Mouse (Mus musculus): Measurements from ENCODE around the gene Ddx5. TPM values are rescaled to one million over a fixed set of nuclear protein-coding genes. Genes with fewer than 3 reads are reported as not detected.
A peak's percentile ranks its signal among the peaks of the same experiment; 100 is the strongest.
"Not testable (repeated sequence)": the region's sequence is repeated elsewhere in the genome, so short reads cannot be mapped to it uniquely, and the experiment has no call there.

Gene Ddx5
- polyA plus RNA-seq, 1 experiment from 2014 or later, result 504 TPM

GRCm38 (mm10) chr11:106742388-106742841 lies 46.6 kb downstream of the Ddx5 start:
- no peak overlapping the region for H3K27ac ChIP-seq (ENCODE audit: low read depth, low read length)
- no peaks in the 10 kb centered on the region for H3K27me3 ChIP-seq (replicated peaks; ENCODE audit: control insufficient read depth, insufficient read depth, low read length)
- no peak overlapping the region for H3K4me3 ChIP-seq (ENCODE audit: low read depth, low read length)
- 51% methylated on average over 6 of the region's 6 CpGs for WGBS
- DNase-seq (ENCODE audit: low spot score) (peak; percentile 73), ATAC-seq (no peak)
- H3K9me3 ChIP-seq (replicated peaks; ENCODE audit: control insufficient read depth, low read length), result no peaks in the 10 kb centered on the region
- H3K9ac ChIP-seq (ENCODE audit: low read length), result no peak overlapping the region
- H3K4me2 ChIP-seq (ENCODE audit: low read length), result no peak overlapping the region
- H3K36me3 ChIP-seq (ENCODE audit: control insufficient read depth, insufficient read depth, low read length), result no peaks in the 10 kb centered on the region
- peaks cover 4% of the 10 kb centered on the region for H3K4me1 ChIP-seq (ENCODE audit: control insufficient read depth, insufficient read depth, low read length)

GRCm38 (mm10) chr11:106741826-106742225 lies 47.2 kb downstream of the Ddx5 start:
- WGBS, result 97% methylated on average over 3 of the region's 3 CpGs
- Histone ChIP-seq H3K4me1 (ENCODE audit: control insufficient read depth, insufficient read depth, low read length) (peaks cover 10% of the 10 kb centered on the region), H3K4me3 (ENCODE audit: low read depth, low read length) (no peak overlapping the region), H3K9ac (ENCODE audit: low read length) (no peak overlapping the region), H3K27me3 (replicated peaks; ENCODE audit: control insufficient read depth, insufficient read depth, low read length) (no peaks in the 10 kb centered on the region), H3K9me3 (replicated peaks; ENCODE audit: control insufficient read depth, low read length) (no peaks in the 10 kb centered on the region), H3K4me2 (ENCODE audit: low read length) (no peak overlapping the region), H3K27ac (ENCODE audit: low read depth, low read length) (no peak overlapping the region), H3K36me3 (ENCODE audit: control insufficient read depth, insufficient read depth, low read length) (no peaks in the 10 kb centered on the region)
- ATAC-seq, result no peak
- no peak for DNase-seq (ENCODE audit: low spot score)

- Histone ChIP-seq H3K4me1 (ENCODE audit: control insufficient read depth, insufficient read depth, low read length) (peaks cover 13% of the 10 kb centered on the region), H3K9ac (ENCODE audit: low read length) (no peak overlapping the region), H3K4me2 (ENCODE audit: low read length) (no peak overlapping the region), H3K4me3 (ENCODE audit: low read depth, low read length) (no peak overlapping the region), H3K36me3 (ENCODE audit: control insufficient read depth, insufficient read depth, low read length) (no peaks in the 10 kb centered on the region), H3K27ac (ENCODE audit: low read depth, low read length) (no peak overlapping the region), H3K9me3 (replicated peaks; ENCODE audit: control insufficient read depth, low read length) (no peaks in the 10 kb centered on the region), H3K27me3 (replicated peaks; ENCODE audit: control insufficient read depth, insufficient read depth, low read length) (no peaks in the 10 kb centered on the region)
- DNase-seq (ENCODE audit: low spot score) (peak; percentile 81), ATAC-seq (0 out of 2 replicates have a peak, but pooled peaks have one; percentile 40)
- 21% methylated on average over 6 of the region's 6 CpGs for WGBS
Measured at GRCm38 (mm10) chr11:106741232-106741631, 47.8 kb downstream of the Ddx5 start.

GRCm38 (mm10) chr11:106740724-106741123 lies 48.3 kb downstream of the Ddx5 start:
- H3K4me2 ChIP-seq (ENCODE audit: low read length); H3K4me3 ChIP-seq (ENCODE audit: low read depth, low read length); ATAC-seq; H3K27ac ChIP-seq (ENCODE audit: low read depth, low read length); DNase-seq (ENCODE audit: low spot score); H3K9me3 ChIP-seq (replicated peaks; ENCODE audit: control insufficient read depth, low read length); H3K36me3 ChIP-seq (ENCODE audit: control insufficient read depth, insufficient read depth, low read length); H3K27me3 ChIP-seq (replicated peaks; ENCODE audit: control insufficient read depth, insufficient read depth, low read length); H3K9ac ChIP-seq (ENCODE audit: low read length): not testable (repeated sequence)
- WGBS, result 94% methylated on average over 5 of the region's 8 CpGs
- H3K4me1 ChIP-seq (ENCODE audit: control insufficient read depth, insufficient read depth, low read length), result peaks cover 13% of the 10 kb centered on the region

- Histone ChIP-seq H3K27ac (ENCODE audit: low read depth, low read length) (no peak overlapping the region), H3K36me3 (ENCODE audit: control insufficient read depth, insufficient read depth, low read length) (no peaks in the 10 kb centered on the region), H3K9me3 (replicated peaks; ENCODE audit: control insufficient read depth, low read length) (no peaks in the 10 kb centered on the region), H3K27me3 (replicated peaks; ENCODE audit: control insufficient read depth, insufficient read depth, low read length) (no peaks in the 10 kb centered on the region), H3K9ac (ENCODE audit: low read length) (no peak overlapping the region), H3K4me3 (ENCODE audit: low read depth, low read length) (no peak overlapping the region), H3K4me1 (ENCODE audit: control insufficient read depth, insufficient read depth, low read length) (peaks cover 13% of the 10 kb centered on the region), H3K4me2 (ENCODE audit: low read length) (no peak overlapping the region)
- WGBS, result 88% methylated on average over 2 of the region's 2 CpGs
- no peak for ATAC-seq
- DNase-seq (ENCODE audit: low spot score), result peak; percentile 24
Measured at GRCm38 (mm10) chr11:106739116-106739515, 49.9 kb downstream of the Ddx5 start.

GRCm38 (mm10) chr11:106737178-106737621 lies 51.8 kb downstream of the Ddx5 start:
- no peak overlapping the region for H3K4me3 ChIP-seq (ENCODE audit: low read depth, low read length)
- DNase-seq (ENCODE audit: low spot score) (peak; percentile 77), ATAC-seq (peak; percentile 63)
- H3K4me2 ChIP-seq (ENCODE audit: low read length), result 0 out of 2 replicates have a peak overlapping the region, but pooled peaks have one; percentile 17
- no peaks in the 10 kb centered on the region for H3K27me3 ChIP-seq (replicated peaks; ENCODE audit: control insufficient read depth, insufficient read depth, low read length)
- no peaks in the 10 kb centered on the region for H3K9me3 ChIP-seq (replicated peaks; ENCODE audit: control insufficient read depth, low read length)
- 8% methylated on average over 12 of the region's 12 CpGs for WGBS
- H3K27ac ChIP-seq (ENCODE audit: low read depth, low read length), result peak overlapping the region; percentile 75
- peak overlapping the region; percentile 54 for H3K9ac ChIP-seq (ENCODE audit: low read length)
- peaks cover 13% of the 10 kb centered on the region for H3K4me1 ChIP-seq (ENCODE audit: control insufficient read depth, insufficient read depth, low read length)
- no peaks in the 10 kb centered on the region for H3K36me3 ChIP-seq (ENCODE audit: control insufficient read depth, insufficient read depth, low read length)

GRCm38 (mm10) chr11:106736614-106737013 lies 52.4 kb downstream of the Ddx5 start:
- Histone ChIP-seq H3K27me3 (replicated peaks; ENCODE audit: control insufficient read depth, insufficient read depth, low read length) (no peaks in the 10 kb centered on the region), H3K9ac (ENCODE audit: low read length) (peak overlapping the region; percentile 54), H3K4me2 (ENCODE audit: low read length) (no peak overlapping the region), H3K4me1 (ENCODE audit: control insufficient read depth, insufficient read depth, low read length) (peaks cover 13% of the 10 kb centered on the region), H3K9me3 (replicated peaks; ENCODE audit: control insufficient read depth, low read length) (no peaks in the 10 kb centered on the region), H3K27ac (ENCODE audit: low read depth, low read length) (peak overlapping the region; percentile 75), H3K36me3 (ENCODE audit: control insufficient read depth, insufficient read depth, low read length) (no peaks in the 10 kb centered on the region), H3K4me3 (ENCODE audit: low read depth, low read length) (no peak overlapping the region)
- ATAC-seq (peak; percentile 9; the same call in 1 of the 2 replicates), DNase-seq (ENCODE audit: low spot score) (no peak)
- WGBS, result 38% methylated on average over 3 of the region's 3 CpGs

- Histone ChIP-seq H3K4me1 (ENCODE audit: control insufficient read depth, insufficient read depth, low read length) (no peaks in the 10 kb centered on the region), H3K4me2 (ENCODE audit: low read length) (no peak overlapping the region), H3K27ac (ENCODE audit: low read depth, low read length) (no peak overlapping the region), H3K4me3 (ENCODE audit: low read depth, low read length) (no peak overlapping the region), H3K9ac (ENCODE audit: low read length) (no peak overlapping the region), H3K9me3 (replicated peaks; ENCODE audit: control insufficient read depth, low read length) (no peaks in the 10 kb centered on the region), H3K36me3 (ENCODE audit: control insufficient read depth, insufficient read depth, low read length) (no peaks in the 10 kb centered on the region), H3K27me3 (replicated peaks; ENCODE audit: control insufficient read depth, insufficient read depth, low read length) (no peaks in the 10 kb centered on the region)
- 82% methylated on average over 4 of the region's 4 CpGs for WGBS
- DNase-seq (ENCODE audit: low spot score) (no peak), ATAC-seq (no peak)
Measured at GRCm38 (mm10) chr11:106730714-106731113, 58.3 kb downstream of the Ddx5 start.

All from forebrain, embryonic 14.5 days (tissue).